Mouse (Mus musculus): Measurements from ENCODE around the gene Fermt2.
"Not testable (repeated sequence)": the region's sequence is repeated elsewhere in the genome, so short reads cannot be mapped to it uniquely, and the experiment has no call there.

Fermt2 gene

DNA sequence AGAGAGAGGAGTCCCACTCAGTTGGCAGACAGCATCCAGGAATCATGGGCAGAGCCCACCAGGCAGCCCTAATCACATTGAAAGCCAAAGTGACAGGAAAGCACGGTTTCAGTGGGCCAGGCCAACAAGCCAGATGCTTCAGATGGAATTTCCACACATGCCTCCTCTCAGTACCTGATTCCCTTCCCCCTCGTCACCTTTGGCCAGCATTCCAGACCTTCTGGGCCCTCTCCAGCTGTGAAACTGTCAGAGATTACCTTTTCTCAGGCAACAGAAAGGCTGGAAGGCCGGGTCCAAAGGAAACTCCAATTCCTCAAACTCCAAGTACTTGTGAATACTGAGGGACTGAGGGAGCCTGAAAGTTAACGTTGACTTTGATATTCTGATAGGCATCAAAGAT, 19.1 kb downstream of the Fermt2 start:
- in situ Hi-C loops (cut with MboI; ENCODE audit: low sequenced_read_pairs) = no loop called here

DNA sequence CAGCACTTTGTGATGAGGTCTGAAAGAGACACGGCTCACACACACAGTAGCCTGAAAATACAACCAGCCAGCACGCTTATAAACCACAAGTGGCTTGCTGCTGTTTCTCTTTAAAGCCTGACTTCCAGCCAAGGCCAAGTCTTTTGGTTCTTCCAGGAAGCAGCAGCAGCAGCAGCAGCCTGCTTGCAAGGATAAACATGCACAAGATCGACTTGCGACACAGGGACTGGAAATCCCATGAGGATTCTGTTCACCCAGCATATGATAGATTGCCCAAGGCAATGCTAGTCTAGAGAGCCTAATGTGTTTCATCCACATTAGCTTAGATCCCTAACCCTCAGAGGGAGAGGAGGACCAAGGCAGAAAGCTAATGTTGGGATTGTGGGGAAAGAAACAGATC, 22.0 kb downstream of the Fermt2 start:
- in situ Hi-C loops (cut with MboI; ENCODE audit: low sequenced_read_pairs) = no loop called here

DNA sequence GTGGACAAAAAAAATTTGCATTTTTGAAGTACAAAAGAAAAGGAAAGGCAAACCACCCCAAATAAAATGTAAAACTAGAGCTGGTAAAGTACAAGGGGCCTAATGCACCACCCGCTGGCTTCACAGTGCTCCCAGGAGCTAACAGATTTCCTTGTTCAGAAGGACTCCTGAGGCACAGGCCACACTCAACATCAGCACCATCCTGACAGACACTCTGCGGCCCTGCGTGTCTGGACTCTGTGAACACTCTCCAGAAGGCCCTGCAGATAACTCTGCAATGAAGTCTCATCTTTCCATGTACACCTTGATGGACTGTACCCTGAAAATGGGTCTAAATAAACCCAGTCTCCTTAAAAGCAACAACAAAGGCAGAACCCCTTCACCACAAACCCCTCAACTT, 22.5 kb downstream of the Fermt2 start:
- in situ Hi-C loops (cut with MboI; ENCODE audit: low sequenced_read_pairs) = no loop called here

DNA sequence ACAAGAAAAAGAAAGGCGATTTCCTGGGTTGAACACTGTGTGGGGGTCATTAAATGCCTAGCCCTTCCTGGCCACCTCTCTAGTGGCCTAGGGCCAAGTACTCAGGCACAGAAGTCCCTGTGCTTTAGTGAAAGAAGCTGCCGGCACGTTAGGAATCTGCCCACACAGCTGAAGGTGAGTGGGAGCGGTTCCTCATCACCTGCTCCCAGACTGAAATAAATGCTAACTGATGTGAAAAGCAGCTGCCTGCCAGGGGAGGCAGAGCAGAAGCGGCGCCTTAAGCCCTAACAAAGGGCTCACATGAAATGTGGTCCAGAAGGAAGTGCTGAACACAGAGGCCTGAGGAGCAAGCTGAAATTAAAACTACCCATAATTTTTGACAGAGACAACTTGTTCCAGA, 22.9 kb downstream of the Fermt2 start:
- in situ Hi-C loops (cut with MboI; ENCODE audit: low sequenced_read_pairs) = no loop called here

DNA sequence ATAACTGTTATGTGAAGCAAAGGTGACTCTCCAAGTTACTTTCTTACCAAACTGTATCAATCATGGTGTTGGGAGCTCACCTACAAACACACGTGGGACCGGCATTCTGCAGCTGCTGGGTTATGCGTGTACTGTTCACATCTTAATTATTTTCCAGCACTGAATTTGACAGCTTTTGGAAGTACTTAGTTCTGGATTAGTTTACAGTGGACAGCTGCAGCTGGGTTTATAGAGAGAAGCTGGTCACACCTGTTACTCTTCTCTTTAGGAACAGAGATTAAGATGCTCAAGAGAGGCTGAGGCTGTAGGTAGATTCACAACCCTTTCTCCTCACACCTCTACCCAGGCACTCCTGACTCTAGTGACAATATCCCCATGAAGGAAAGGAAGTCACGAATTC, 23.8 kb downstream of the Fermt2 start:
- in situ Hi-C loops (cut with MboI; ENCODE audit: low sequenced_read_pairs) = no loop called here

DNA sequence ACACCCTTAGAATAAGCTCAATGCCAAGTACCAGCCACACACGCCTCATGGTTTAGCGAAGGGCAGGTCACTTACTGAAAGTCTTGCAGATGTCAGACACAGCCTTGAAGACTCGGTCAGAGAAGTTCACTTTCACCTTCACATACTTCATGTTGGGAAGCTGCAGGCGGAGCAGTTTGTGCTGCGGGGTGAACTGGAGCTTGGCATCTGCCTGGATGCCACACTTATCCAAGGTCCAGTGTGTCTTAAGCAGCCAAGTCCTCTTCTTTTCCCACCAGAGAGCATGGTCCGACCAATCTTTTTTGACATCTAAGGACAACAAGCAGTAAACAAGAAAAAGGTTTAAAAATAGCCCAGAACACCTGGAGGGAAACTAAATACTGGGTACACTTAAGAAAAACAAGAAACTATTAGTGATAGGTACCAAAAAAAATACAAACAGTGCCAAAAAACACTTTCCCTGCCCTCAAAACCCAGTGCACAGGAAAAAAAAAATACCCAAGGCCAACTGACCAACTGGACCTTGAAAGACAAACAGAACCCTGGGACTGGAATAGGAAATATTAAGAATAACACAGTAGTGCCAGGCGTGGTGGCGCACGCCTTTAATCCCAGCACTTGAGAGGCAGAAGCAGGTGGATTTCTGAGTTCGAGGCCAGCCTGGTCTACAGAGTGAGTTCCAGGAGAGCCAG, 25.4 kb downstream of the Fermt2 start:
- in situ Hi-C loops (cut with MboI; ENCODE audit: low sequenced_read_pairs) = no loop called here

DNA sequence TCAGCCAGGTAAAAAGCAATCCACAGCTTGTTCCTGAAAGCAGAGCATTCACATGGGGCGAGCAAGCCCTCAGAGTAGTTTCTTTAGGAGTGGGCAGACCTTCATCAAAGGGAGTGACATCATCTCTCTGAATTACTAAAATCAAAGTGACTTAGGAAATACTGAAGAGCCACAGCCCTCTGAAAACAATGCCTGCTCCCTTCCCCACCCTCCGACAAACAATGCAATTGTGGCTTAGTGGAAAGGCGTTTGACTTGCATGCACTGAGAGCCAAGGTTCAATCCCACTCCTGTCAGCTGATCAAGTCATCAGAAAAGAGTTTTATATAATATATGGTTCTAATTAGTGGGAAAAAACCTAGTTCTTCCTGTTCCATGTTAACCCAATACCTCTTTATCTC, 26.0 kb downstream of the Fermt2 start:
- in situ Hi-C loops (cut with MboI; ENCODE audit: low sequenced_read_pairs) = no loop called here

DNA sequence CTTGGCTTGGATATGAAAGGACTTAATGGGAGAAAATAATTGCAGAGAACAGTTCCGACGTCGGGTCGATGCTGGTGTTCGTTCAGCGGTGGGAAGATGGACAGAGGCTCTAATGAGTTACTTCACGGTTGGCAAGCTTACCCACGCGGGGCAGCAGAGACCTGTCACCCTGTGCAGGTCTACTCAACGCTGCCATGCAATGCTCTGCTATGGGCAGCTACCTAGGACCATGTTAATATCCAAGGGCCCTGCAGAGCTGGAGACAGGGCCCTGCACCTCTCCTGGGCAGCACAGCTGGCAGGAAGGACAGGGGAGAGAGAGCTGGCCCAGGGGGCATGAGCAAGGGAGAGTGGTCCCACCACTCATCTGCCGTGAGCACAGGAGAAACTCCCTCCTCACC, 29.9 kb downstream of the Fermt2 start:
- in situ Hi-C loops (cut with MboI; ENCODE audit: low sequenced_read_pairs) = no loop called here

DNA sequence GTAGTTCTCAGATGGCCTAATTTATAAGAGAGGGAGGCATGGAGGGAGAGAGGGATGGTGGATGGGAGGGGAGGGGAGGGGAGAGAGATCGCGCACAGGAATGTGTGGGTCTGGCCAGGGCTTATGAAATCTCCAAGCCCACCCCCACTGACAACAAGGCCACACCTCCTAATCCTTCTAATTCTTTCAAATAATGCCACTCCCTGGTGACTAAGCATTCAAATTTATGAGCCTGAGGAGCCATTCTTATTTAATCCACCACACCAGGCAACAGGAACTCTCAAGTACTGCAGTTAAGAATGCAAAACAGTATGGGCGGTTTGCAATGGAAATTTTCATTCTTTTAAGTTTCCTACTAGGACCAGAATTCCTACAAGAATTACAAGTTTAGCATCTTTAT, 32.8 kb downstream of the Fermt2 start:
- in situ Hi-C loops (cut with MboI; ENCODE audit: low sequenced_read_pairs) = no loop called here

DNA sequence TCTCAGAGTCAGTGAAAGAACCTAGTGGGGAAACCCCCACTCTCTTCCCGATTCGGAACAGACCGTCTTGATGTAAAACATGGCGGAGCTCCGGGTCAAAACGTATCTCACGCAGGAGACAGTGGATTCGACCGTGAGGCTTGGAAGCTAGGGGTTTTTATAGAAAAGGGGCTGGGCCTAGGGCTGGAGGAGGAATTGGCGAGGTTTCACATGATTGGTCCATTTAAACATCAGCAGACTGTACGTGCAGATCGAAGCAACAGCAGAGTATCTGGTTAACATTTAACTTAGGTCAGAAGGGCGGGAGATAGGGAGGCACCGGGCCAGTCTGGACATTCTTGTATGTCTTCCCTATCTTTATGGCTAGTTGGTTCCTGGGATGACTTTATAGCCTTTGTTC, 34.1 kb downstream of the Fermt2 start:
- in situ Hi-C loops (cut with MboI; ENCODE audit: low sequenced_read_pairs) = not testable (repeated sequence)

DNA sequence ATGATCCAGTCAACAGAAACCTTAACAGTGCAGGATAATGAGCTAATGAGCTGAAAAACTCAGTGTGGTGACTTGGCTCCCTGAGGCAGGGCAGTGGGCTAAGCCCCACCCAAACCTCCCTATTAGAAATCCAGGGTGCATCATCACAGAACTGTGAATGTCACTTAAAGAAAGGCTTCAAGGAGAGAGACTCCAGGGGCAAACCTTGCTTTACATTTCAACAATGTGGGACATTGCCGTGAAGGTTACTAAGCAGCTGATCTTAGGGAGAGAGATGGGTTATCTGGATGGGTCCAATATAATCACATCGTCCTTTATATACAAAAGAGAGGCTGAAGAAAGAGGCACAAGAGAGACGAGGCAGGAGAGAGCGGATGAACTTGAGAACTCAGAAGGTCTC, 36.0 kb downstream of the Fermt2 start:
- in situ Hi-C loops (cut with MboI; ENCODE audit: low sequenced_read_pairs) = no loop called here

DNA sequence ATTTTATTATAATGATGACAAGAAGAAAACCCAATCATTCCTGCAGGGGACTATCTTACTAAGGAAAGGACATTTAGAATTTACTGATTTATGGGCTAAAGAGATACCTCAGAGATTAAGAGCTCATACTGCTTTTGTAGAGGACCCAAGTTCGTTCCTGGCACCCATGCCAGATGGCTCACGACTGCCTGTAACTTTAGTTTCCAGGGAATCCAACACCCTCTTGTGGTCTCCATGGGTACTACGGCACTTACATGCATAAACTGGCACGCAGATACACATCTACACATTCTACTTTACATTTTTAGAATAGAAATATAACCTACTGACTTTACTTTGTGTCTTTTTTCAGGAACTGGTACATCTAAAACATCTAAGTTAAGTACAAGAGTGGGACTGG, 37.2 kb downstream of the Fermt2 start:
- in situ Hi-C loops (cut with MboI; ENCODE audit: low sequenced_read_pairs) = no loop called here

DNA sequence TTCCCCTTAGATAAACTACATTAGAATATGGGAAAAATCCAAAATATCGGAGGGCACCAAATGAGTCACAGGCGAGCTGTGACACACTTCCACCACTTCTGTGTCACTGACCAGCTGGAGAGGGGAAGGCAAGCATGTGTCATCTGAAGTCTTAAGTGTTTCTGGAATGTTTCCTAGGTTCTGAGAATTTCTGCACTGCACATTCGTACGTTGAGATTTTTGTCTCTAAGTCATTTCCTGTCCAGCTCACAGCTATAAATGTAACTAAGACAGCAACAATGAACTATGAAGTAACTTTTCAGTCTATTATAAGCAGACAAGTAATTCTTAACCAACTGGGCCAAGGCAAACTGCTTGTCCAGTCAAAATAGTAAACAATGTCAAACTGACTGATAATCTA, 37.9 kb downstream of the Fermt2 start:
- in situ Hi-C loops (cut with MboI; ENCODE audit: low sequenced_read_pairs) = no loop called here

DNA sequence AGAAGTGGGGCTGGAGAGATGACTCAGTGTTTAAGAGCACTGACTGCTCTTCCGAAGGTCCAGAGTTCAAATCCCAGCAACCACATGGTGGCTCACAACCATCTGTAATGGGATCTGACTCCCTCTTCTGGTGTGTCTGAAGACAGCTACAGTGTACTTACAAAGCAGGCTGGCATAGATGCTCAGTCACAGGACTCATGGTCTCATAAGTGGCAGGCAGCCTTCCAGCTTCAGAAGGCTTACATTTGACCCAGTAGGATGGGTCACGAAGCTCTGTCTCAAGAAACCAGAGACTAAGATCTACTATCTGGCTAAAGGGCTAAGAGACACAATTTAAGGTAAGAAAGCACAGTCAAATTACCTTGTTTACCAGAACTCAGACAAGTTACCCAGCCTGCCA, 42.7 kb downstream of the Fermt2 start:
- in situ Hi-C loops (cut with MboI; ENCODE audit: low sequenced_read_pairs) = not testable (repeated sequence)

DNA sequence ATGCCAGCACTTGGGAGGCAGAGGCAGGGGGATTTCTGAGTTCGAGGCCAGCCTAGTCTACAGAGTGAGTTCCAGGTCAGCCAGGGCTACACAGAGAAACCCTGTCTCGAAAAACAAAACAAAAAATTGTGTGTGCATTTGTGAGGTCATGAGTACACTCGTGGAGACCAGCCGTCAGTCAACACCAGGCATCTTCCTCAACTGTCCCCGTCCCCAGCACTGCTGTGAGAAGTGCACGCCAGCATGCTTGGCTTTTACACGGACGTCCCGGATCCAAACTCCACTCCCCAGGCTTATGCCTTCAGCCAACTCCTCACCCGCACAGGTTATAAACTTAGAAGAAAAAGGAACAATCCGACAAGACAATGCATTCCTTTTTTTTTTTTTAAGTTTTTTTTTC, 46.6 kb downstream of the Fermt2 start:
- in situ Hi-C loops (cut with MboI; ENCODE audit: low sequenced_read_pairs) = not testable (repeated sequence)

DNA sequence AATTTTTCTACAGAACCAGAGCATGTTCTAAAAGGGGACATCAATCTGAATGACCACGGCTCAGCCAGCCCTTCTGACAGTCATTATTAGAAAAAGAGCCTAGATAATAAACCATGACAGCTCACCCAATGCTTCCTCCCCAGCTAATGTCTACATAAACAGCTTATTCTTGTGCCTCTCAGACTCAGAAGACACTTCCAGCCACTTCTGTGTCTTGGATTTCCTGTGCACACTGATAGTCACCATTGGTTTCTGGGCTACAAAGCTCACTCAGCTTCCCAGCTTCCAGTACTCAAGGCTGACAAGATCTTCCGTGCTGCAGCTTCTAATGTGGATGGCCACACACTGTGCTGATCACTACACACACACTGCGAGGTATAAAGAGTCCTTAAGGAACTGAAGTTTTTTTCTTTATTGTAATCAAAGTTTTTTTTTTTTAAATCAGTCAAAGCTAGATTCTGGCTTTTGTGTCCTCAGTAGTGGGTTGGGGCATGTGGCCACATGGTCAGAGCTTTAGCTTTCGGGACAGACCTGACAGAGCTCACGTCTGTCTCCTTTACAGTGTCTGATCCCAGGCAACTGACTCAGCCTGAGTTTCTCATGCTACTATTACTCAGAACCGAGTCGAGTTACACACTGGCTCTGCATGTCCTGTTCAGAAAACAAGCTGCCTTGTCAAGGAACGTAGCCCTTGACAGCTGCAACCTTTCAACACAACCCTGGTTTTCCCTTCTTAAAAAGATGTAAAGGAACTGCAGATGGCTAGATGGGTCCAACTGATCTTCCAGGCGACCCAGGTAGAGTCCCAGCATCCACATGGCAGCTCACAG, 50.7 kb downstream of the Fermt2 start:
- in situ Hi-C loops (cut with MboI; ENCODE audit: low sequenced_read_pairs) = no loop called here

DNA sequence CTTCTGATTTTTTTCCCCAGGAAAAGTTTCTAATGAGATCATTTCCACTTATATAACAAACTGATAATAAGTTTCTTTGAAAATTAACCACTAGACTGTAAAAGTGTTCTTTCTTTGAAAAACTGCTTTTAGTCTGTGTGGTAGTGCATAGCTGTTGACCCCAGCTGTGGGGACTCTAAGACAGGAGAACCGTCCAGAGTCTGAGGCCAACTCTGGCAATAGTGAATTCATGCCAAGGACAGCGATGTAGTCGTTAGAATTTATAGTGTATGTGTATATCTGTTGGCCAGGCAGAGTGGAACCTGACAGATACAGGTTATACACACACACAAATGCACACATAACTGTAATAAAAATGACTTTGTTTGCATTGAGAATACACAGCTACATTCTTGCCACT, 51.4 kb downstream of the Fermt2 start:
- in situ Hi-C loops (cut with MboI; ENCODE audit: low sequenced_read_pairs) = no loop called here

DNA sequence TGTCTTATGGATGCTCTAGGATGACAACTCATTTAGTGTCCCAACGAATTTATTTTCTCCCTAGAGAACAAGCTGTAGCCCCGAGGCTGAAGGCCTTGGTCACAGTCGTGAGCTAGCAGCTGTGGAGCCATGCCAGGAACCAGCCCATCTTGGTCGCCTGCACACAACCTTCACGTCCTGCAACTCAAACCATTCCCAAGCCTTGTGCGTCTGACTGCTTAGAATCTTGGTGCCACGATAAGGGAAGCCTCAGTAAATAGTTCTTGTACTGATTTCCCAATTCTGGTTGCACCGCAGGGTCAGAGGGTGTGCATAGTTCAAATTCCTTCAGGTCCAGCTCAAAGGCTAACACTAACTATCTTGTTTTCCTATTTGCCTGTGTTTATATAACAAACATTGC, 52.3 kb downstream of the Fermt2 start:
- in situ Hi-C loops (cut with MboI; ENCODE audit: low sequenced_read_pairs) = no loop called here

DNA sequence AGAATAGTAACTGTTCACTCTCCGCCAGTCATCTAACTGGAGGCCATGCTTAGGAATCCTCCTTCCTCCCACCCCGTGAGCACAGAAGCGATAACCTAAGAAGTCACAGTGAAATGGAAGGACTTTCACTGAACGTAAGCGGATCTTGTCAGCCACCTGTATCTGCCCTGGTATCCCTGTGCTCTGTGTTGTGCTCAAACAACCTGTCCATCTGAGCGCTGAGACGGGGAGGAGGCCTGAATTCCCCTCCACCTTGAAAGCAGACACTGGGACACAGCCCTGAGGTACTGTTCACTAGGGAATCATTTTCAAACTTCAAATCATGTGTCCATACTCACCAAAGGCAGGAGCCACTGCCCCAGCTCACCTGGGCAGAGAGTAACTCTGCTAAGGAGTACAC, 52.9 kb downstream of the Fermt2 start:
- in situ Hi-C loops (cut with MboI; ENCODE audit: low sequenced_read_pairs) = no loop called here

DNA sequence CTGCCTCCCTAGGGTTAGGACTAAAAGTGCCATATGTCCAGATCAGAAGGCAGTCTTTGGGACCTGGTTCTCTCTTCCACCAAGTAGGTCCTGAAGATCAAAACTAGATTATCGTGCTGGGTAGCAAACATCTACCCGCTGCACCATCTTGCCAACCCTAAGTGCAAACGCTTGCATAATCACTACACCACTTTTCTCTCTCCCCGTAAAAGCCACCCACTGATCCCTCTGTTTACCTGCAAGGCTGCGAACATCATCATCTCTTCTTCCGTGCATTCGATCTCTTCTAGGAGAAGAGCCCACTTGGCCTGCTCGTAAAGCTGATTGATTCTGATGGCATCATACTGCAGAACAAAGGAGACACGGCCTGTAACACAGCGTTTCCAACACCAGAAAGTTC, 57.4 kb downstream of the Fermt2 start:
- in situ Hi-C loops (cut with MboI; ENCODE audit: low sequenced_read_pairs) = no loop called here

DNA sequence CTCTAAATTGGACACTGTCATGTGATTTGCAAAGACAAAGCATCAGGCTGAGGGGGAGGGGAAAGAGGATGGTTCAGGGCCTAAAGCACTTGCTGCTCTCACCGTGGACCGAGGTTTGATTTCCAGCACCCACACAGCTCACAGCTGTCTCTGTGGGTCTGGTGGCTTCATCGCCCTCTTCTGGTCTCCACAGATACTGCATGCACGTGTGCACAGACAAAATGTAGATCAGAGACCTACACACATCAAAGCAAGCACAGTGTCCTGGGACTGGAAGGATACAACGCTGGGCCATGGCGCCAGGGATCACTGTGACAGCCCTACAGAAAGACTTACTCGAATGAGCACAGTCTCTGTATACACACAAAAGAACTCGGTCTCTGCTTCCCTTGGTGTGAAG, 60.5 kb downstream of the Fermt2 start:
- in situ Hi-C loops (cut with MboI; ENCODE audit: low sequenced_read_pairs) = no loop called here

DNA sequence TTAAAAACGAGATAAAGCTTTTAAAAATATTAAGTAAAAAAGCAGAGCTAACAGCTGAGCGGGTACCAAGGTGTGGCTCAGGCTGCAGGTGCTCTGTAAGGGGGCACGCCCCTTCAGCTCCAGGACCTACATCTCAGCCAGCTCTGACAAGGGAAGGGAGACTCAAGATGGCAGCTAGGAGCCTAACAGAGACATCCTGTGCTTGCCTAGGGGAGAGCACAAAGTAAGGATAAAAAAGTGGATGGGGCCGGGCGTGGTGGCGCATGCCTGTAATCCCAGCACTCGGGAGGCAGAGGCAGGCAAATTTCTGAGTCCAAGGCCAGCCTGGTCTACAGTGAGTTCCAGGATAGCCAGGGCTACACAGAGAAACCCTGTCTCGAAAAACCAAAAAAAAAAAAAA, 63.5 kb downstream of the Fermt2 start:
- in situ Hi-C loops (cut with MboI; ENCODE audit: low sequenced_read_pairs) = not testable (repeated sequence)

All from CH12F3 (cell line).